Mouse (Mus musculus) bone marrow, adult 2 months (tissue): Measurements from ENCODE around the gene Nfic. TPM values are rescaled to one million over a fixed set of nuclear protein-coding genes. Genes with fewer than 3 reads are reported as not detected.
A peak's percentile ranks its signal among the peaks of the same experiment; 100 is the strongest.

Source experiments
- H3K27ac ChIP-seq: fragments of 200-500 bp; 2 replicates; pipeline ENCODE4 v1.5.1; 2012; ENCODE audit warnings: low read depth, mild to moderate bottlenecking, control low read depth, inconsistent platforms, low read length; ENCODE audit not compliant: control insufficient read depth, poor library complexity, insufficient read depth
- H3K4me1 ChIP-seq: fragments of 200-500 bp; 2 replicates; pipeline ENCODE4 v1.6.1; 2011; ENCODE audit warnings: low read length; ENCODE audit not compliant: control insufficient read depth, insufficient read depth
- H3K4me3 ChIP-seq: fragments of 200-500 bp; replicated peaks from 2 replicates; pipeline ENCODE3; 2011; ENCODE audit warnings: mild to moderate bottlenecking, low read depth, low read length, control low read depth; ENCODE audit not compliant: control insufficient read depth
- CTCF ChIP-seq: fragments of 200-500 bp; IDR thresholded peaks from 2 replicates; pipeline ENCODE4 v1.5.1; 2011; ENCODE audit warnings: low read length, control low read depth; ENCODE audit not compliant: control insufficient read depth, insufficient read depth
- POLR2A ChIP-seq: fragments of 200-500 bp; IDR thresholded peaks from 2 replicates; pipeline ENCODE4 v1.6.1; 2011; ENCODE audit warnings: low read depth, mild to moderate bottlenecking, control low read depth, low read length, borderline replicate concordance; ENCODE audit not compliant: control insufficient read depth
- WGBS: fragments of 180-500 bp; shearing (Covaris S2); methylation state at CpG from one replicate; pipeline ENCODE4 v1.1.7; 2018; 5-methylcytosine and 5-hydroxymethylcytosine counted together
- polyA plus RNA-seq: library from polyadenylated mRNA; stranded (reverse); fragments of >200 nt; gene quantifications from 2 replicates; pipeline ENCODE4 v1.2.4, GENCODE M21; 2011; ENCODE audit warnings: low replicate concordance; ENCODE audit not compliant: missing spikeins, insufficient read depth, insufficient read length

The Nfic gene
- polyA plus RNA-seq, 1 experiment: 14.5 TPM

- Histone ChIP-seq H3K4me1 (peaks cover 5% of the 10 kb centered on the region), H3K4me3 (no peak overlapping the region), H3K27ac (no peak overlapping the region)
- 86% methylated on average over 6 of the region's 6 CpGs for WGBS
- TF ChIP-seq POLR2A: no peak
- no peak for TF ChIP-seq CTCF
Measured at GRCm38 (mm10) chr10:81392270-81392669, 63.2 kb downstream of the Nfic start.

- no peak overlapping the region for H3K4me3 ChIP-seq
- 82% methylated on average over 13 of the region's 13 CpGs for WGBS
- H3K4me1 ChIP-seq: peaks cover 5% of the 10 kb centered on the region
- TF ChIP-seq POLR2A: no peak
- TF ChIP-seq CTCF: no peak
- no peak overlapping the region for H3K27ac ChIP-seq
Measured at GRCm38 (mm10) chr10:81390678-81390965, 64.8 kb downstream of the Nfic start.

GRCm38 (mm10) chr10:81389801-81390677, 65.4 kb downstream of the Nfic start:
- H3K27ac ChIP-seq: no peak overlapping the region
- H3K4me3 ChIP-seq: no peak overlapping the region
- H3K4me1 ChIP-seq: peaks cover 5% of the 10 kb centered on the region
- TF ChIP-seq POLR2A (no peak), CTCF (peak; percentile 93)
- 53% methylated on average over 23 of the region's 23 CpGs for WGBS

- 70% methylated on average over 3 of the region's 3 CpGs for WGBS
- TF ChIP-seq CTCF: no peak
- no peak for TF ChIP-seq POLR2A
- Histone ChIP-seq H3K4me1 (peaks cover 7% of the 10 kb centered on the region), H3K4me3 (no peak overlapping the region), H3K27ac (no peak overlapping the region)
Measured at GRCm38 (mm10) chr10:81389373-81389772, 66.1 kb downstream of the Nfic start.

- Histone ChIP-seq H3K4me3 (no peak within 1 kb of the TSS), H3K4me1 (peaks cover 5% of the 10 kb centered on the region), H3K27ac (no peak within 1 kb of the TSS)
- TF ChIP-seq POLR2A (no peak), CTCF (no peak)
- 82% methylated on average over 5 of the region's 5 CpGs for WGBS
Measured at GRCm38 (mm10) chr10:81388505-81389055, 66.9 kb downstream of the Nfic start, which contains the start of gene Gm48552. TSS of gene Gm48552 (plus strand) at chr10:81389005.

GRCm38 (mm10) chr10:81387716-81388115, 67.7 kb downstream of the Nfic start:
- Histone ChIP-seq H3K4me3 (no peak overlapping the region), H3K4me1 (peaks cover 5% of the 10 kb centered on the region), H3K27ac (no peak overlapping the region; the same call in 1 of the 2 replicates)
- WGBS: 90% methylated on average over 20 of the region's 20 CpGs
- TF ChIP-seq POLR2A (no peak), CTCF (no peak)

GRCm38 (mm10) chr10:81385603-81386306, 69.7 kb downstream of the Nfic start:
- no peak overlapping the region for H3K4me3 ChIP-seq
- no peak overlapping the region for H3K27ac ChIP-seq
- TF ChIP-seq POLR2A: no peak
- no peak for TF ChIP-seq CTCF
- WGBS: 75% methylated on average over 22 of the region's 22 CpGs
- peaks cover 3% of the 10 kb centered on the region for H3K4me1 ChIP-seq

- H3K4me1 ChIP-seq: peaks cover 4% of the 10 kb centered on the region
- peak overlapping the region; percentile 83 for H3K4me3 ChIP-seq
- under 1% methylated on average over 19 of the region's 19 CpGs for WGBS
- no peak for TF ChIP-seq POLR2A
- no peak for TF ChIP-seq CTCF
- peak overlapping the region; percentile 54 for H3K27ac ChIP-seq
Measured at GRCm38 (mm10) chr10:81384605-81384982, 70.8 kb downstream of the Nfic start.
